Mouse (Mus musculus): ENCODE measurements around the gene Vegfb. TPM values are rescaled to one million over a fixed set of nuclear protein-coding genes. Genes with fewer than 3 reads are reported as not detected.
A peak's percentile ranks its signal among the peaks of the same experiment; 100 is the strongest.

Vegfb gene
- total RNA-seq, 2 experiments from 2014 or later = 11.6 to 33.1 TPM

- peak; percentile 77 for ATAC-seq (replicated peaks; ENCODE audit: poor library complexity)
Observed at GRCm38 (mm10) chr19:6942249-6942691, 45.2 kb downstream of the Vegfb start, which contains the start of gene Gpr137. Gene Gpr137 (minus strand): TSS chr19:6942480.

- ATAC-seq (replicated peaks; ENCODE audit: poor library complexity) = peak; percentile 84
Observed at GRCm38 (mm10) chr19:6941372-6942248, 45.8 kb downstream of the Vegfb start, which contains the start of gene Bad. Gene Bad (plus strand): TSS chr19:6941861.

DNA sequence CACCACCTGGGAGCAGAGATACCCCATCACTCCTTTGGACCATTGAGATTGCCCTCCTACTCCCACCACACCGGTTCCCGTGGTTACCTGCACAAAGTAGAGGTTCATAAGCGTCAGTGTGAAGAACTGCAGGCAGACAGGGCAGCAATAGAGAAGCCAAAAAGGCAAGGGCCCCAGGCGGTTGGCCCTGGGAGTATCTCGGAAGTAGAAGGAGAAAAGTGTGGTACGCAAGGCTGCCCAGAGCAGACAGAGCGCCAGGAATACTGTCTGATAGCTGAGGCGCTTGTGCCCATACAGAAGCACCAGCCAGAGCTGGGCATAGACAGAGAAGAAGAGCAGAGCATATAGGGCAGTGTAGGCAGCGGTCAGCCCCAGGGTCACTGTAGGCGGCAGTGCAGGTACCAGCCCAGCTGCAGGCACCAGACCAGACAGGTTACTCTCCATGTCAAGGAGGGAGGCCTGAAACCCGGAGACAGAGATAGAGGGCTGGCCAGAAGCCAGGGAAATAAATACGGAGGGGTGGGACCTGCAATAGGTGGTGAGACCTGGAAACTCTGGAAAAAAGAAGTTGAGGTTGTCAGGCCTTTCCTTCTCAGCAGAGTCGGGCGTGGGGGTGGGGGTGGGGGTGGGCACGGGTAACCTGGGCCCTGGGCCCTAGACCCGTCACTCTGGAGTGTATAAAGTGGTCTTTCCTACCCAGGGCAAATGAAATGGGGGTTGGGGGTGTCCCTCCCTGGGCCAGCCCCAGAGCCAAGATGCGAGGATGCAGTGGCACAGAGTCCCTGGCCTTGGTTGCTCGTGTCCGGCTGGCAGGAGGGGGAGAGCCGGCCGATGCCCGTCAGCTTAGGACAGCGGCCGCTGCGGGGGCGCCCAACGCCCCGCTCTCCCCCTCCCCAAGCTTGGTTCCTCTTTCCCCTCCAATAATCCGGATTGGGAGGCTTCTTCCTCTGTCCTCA is 46.8 kb downstream of the Vegfb start:
- ATAC-seq (replicated peaks; ENCODE audit: poor library complexity) = no peak

DNA sequence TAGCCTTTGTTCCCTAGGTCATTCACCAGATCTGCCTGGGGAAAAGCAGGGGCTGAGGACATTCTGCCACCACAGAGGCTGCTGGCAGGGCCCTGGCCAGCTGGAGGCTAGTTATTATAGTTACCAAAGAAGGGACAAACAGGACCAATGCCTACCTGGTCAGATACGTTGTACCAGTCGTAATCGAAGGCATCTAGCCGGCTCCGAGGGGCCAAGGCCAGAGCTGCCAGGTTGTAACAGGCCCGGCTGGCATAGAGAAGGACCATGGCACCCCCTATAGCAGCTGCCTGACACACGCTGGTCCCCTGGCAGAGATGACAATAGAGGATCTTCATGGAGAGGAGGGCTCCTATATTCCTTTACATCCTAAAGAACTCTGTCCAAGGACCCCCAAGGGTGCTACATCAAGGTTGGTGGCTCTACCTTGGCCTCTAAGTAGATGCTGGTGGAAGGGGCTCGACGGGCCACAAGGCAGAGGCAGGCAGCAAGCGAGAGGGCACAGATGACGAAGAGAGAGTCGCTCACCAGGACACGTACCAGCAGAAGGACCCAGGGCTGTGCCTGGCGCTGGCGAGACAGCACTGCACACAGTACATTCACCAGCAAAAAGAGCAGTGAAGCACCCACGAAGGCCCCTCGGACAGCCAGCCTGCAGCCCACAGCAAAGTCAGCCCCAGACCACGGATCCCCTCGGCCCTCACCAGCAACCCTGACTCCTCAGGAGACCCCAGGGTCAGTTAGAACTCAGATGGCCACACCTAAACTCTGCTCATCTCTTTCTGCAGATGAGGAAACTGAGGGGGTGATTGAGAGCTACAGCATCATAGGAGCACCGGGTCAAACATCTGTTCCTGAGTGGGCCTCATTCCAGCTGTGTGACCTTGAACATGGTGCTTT is 48.1 kb downstream of the Vegfb start:
- ATAC-seq (replicated peaks; ENCODE audit: poor library complexity) = no peak

DNA sequence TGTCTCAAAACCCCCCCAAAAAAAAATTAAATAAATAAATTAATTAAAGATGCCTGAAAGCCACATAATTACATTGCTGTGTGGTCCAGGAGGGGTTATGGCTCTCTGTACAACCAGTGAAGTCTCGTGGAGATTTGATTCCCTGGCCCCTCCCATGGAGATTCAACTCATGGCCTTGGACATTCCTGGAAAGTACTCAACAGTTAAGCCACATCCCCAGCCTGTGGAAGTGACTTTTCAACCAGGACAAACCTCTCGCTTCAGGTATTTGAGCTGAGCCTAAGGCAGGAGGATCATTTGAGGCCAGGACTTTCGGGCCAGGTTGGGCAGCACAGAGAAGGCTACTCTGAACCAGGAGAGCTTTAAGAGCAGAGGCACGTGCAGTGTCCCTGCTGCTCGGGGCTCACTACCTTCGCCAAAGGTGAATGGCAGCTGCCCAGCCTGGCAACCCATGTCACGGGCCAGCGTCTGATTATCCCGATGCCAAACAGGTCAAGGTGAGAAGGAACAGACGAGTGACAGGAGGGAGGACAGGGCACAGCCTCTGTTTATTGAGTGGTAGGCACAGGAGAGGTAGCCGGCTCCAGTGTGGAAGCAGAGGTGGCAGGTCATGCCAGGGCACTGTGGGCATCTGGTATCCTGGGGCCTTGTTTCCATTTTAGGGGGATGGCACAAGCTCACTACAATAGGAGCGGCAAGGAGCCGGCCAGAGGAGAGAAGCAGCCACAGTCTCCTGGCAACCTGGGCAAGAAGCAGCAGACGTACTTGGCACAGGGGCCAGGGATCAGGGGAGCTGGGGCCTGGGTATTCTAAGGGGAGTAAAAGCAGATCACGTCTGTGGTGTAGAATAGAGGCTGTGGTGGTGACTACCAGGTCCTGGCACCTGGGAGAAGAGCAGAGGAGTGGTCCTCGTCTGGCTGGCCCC is 49.6 kb downstream of the Vegfb start:
- no peak for ATAC-seq (replicated peaks; ENCODE audit: poor library complexity)

GRCm38 (mm10) chr19:6936299-6936698 is 51.2 kb downstream of the Vegfb start:
- ATAC-seq (replicated peaks; ENCODE audit: poor library complexity) = peak; percentile 53; the same call in 1 of the 2 replicates

DNA sequence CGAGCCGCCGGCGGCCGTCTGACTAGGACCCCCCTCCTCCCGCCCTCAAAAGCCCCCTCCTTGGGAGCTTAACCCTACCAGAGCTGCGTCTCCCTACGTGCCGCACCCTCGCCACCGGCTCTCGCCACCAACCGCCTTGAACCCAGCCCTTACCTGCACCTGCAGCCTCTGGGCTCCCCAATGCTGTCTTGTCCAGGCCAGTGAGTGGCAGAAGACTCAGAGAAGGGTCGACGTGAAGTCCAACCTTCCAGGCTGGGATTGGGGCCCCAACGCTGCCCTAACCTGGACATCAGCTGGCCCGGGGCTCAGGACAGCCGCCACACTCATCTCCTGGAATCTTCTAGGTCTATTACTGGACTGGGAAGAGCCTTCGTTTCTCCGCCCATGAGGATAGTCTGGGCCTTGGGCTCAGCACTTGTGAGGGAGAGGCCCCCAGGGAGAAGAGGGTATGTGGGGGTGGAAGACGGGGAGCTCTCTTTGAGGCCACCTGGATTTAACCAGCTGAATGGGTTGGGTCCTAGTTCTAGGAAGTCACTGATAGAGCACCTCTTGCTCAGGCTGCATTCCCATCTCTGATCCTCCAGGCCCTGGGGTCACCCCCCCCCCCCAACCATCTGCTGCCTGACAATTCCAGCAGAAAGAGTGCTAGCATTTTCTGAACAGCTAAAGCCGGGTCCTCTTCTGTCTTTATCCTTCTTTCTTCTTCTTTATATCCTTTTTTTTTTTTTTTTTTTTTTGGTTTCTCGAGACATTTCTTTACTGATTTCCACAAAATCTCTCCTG is 53.1 kb downstream of the Vegfb start, which contains the start of gene Kcnk4:
Kcnk4 (minus strand) TSS at position 321 of the 783 bp plus-strand sequence.
- ATAC-seq (replicated peaks; ENCODE audit: poor library complexity) = no peak

DNA sequence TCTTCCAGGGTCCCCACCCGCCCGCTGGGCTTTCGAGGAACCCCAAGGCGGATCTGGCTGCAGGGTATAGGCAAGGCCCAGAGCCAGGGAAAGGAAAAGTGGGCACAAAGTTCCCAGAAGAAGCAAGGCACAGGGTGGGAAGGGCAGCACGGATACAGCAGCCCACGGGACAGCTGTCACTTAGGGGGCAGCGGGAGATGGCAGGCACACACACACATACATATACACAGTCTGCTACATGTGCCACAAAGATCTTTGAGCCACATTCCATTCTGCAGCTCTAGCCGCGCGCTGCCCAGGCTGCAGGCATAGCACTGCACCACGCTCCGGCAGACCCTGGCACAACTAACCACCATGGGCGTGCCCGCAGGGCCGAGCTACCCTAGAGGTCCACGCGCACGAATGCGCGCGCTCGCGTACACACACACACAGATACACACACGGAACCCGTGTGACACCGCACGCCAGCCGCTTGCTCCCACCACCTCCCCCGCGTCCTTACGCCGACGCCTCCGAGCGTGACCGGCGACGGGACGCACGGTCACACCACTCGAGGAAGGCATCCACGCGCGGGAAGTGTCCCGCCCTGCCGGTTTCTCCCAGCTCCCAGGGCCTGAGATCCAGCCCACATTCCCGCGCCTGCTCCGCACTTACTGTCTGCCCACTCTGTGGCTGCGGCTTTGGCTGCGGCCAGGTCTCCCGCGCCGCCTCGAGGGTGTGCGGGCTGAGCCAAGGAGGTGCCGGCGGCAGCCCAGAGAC is 53.8 kb downstream of the Vegfb start:
- peak; percentile 76 for ATAC-seq (replicated peaks; ENCODE audit: poor library complexity)

- no peak for ATAC-seq (replicated peaks; ENCODE audit: poor library complexity)
Observed at GRCm38 (mm10) chr19:6933102-6933435, 54.4 kb downstream of the Vegfb start.

Other genes with a start within 250 kb of the Vegfb start
- gene Rps6ka4, start 147.0 kb downstream of the Vegfb start, total RNA-seq (2015) = 1.0 and 4.1 TPM in 2 replicates
- gene Rps6ka4, start 147.0 kb downstream of the Vegfb start, total RNA-seq (2017) = 3.8 and 4.3 TPM in 2 replicates
- 6.9 and 7.6 TPM in 2 replicates for gene Ccdc88b, start 129.4 kb downstream of the Vegfb start, total RNA-seq (2015)
- 48.6 and 53.0 TPM in 2 replicates for gene Ccdc88b, start 129.4 kb downstream of the Vegfb start, total RNA-seq (2017)
- gene Trmt112, start 78.0 kb downstream of the Vegfb start, total RNA-seq (2015) = 149 and 168 TPM in 2 replicates
- 229 and 256 TPM in 2 replicates for gene Trmt112, start 78.0 kb downstream of the Vegfb start, total RNA-seq (2017)
- gene Prdx5, start 77.5 kb downstream of the Vegfb start, total RNA-seq (2015) = 310 and 346 TPM in 2 replicates
- 546 and 620 TPM in 2 replicates for gene Prdx5, start 77.5 kb downstream of the Vegfb start, total RNA-seq (2017)
- gene Esrra, start 65.8 kb downstream of the Vegfb start, total RNA-seq (2015) = 8.5 and 10.2 TPM in 2 replicates
- 23.9 and 27.5 TPM in 2 replicates for gene Esrra, start 65.8 kb downstream of the Vegfb start, total RNA-seq (2017)
- 1.3 and 2.1 TPM in 2 replicates for gene Catsperz, start 62.3 kb downstream of the Vegfb start, total RNA-seq (2015)
- gene Catsperz, start 62.3 kb downstream of the Vegfb start, total RNA-seq (2017) = 0.67 and 0.98 TPM in 2 replicates
- gene Kcnk4, start 53.1 kb downstream of the Vegfb start, total RNA-seq (2015) = not detected in 2 replicates
- not detected in 2 replicates for gene Kcnk4, start 53.1 kb downstream of the Vegfb start, total RNA-seq (2017)
- gene Bad, start 45.8 kb downstream of the Vegfb start, total RNA-seq (2015) = 13.4 and 14.1 TPM in 2 replicates
- gene Bad, start 45.8 kb downstream of the Vegfb start, total RNA-seq (2017) = 43.1 and 56.3 TPM in 2 replicates
- 9.4 and 13.1 TPM in 2 replicates for gene Gpr137, start 45.2 kb downstream of the Vegfb start, total RNA-seq (2015)
- gene Gpr137, start 45.2 kb downstream of the Vegfb start, total RNA-seq (2017) = 14.0 and 20.3 TPM in 2 replicates
- 190 and 236 TPM in 2 replicates for gene Ppp1r14b, start 12.7 kb downstream of the Vegfb start, total RNA-seq (2015)
- 131 and 141 TPM in 2 replicates for gene Ppp1r14b, start 12.7 kb downstream of the Vegfb start, total RNA-seq (2017)
- gene Plcb3, start 11.2 kb downstream of the Vegfb start, total RNA-seq (2015) = 5.0 and 6.8 TPM in 2 replicates
- gene Plcb3, start 11.2 kb downstream of the Vegfb start, total RNA-seq (2017) = 7.3 and 7.6 TPM in 2 replicates
- gene Fkbp2, start 7.2 kb downstream of the Vegfb start, total RNA-seq (2015) = 123 and 129 TPM in 2 replicates
- 176 and 181 TPM in 2 replicates for gene Fkbp2, start 7.2 kb downstream of the Vegfb start, total RNA-seq (2017)
- gene Dnajc4, start 4.9 kb upstream of the Vegfb start, total RNA-seq (2015) = 10.2 and 11.5 TPM in 2 replicates
- gene Dnajc4, start 4.9 kb upstream of the Vegfb start, total RNA-seq (2017) = 8.6 and 17.8 TPM in 2 replicates
- 10.6 and 18.9 TPM in 2 replicates for gene Nudt22, start 8.5 kb upstream of the Vegfb start, total RNA-seq (2015)
- 7.7 and 13.3 TPM in 2 replicates for gene Nudt22, start 8.5 kb upstream of the Vegfb start, total RNA-seq (2017)
- 1.4 and 2.2 TPM in 2 replicates for gene Trpt1, start 8.5 kb upstream of the Vegfb start, total RNA-seq (2015)
- 0.08 and 0.81 TPM in 2 replicates for gene Trpt1, start 8.5 kb upstream of the Vegfb start, total RNA-seq (2017)
- 63.8 and 78.7 TPM in 2 replicates for gene Fermt3, start 31.8 kb upstream of the Vegfb start, total RNA-seq (2015)
- gene Fermt3, start 31.8 kb upstream of the Vegfb start, total RNA-seq (2017) = 216 and 225 TPM in 2 replicates
- gene Stip1, start 52.3 kb upstream of the Vegfb start, total RNA-seq (2015) = 197 and 204 TPM in 2 replicates
- 244 and 250 TPM in 2 replicates for gene Stip1, start 52.3 kb upstream of the Vegfb start, total RNA-seq (2017)
- 12.7 and 17.6 TPM in 2 replicates for gene Macrod1, start 69.2 kb upstream of the Vegfb start, total RNA-seq (2015)
- 0.68 and 3.7 TPM in 2 replicates for gene Macrod1, start 69.2 kb upstream of the Vegfb start, total RNA-seq (2017)
- gene Flrt1, start 118.1 kb upstream of the Vegfb start, total RNA-seq (2015) = not detected in 2 replicates
- gene Flrt1, start 118.1 kb upstream of the Vegfb start, total RNA-seq (2017) = not detected in 2 replicates
- gene Otub1, start 218.7 kb upstream of the Vegfb start, total RNA-seq (2015) = 33.1 and 34.0 TPM in 2 replicates
- 60.8 and 69.5 TPM in 2 replicates for gene Otub1, start 218.7 kb upstream of the Vegfb start, total RNA-seq (2017)
- gene Cox8a, start 230.0 kb upstream of the Vegfb start, total RNA-seq (2015) = 599 and 622 TPM in 2 replicates
- 549 and 714 TPM in 2 replicates for gene Cox8a, start 230.0 kb upstream of the Vegfb start, total RNA-seq (2017)

Data from megakaryocyte progenitor cell, adult 5-6 weeks (primary cell).